Mouse (Mus musculus): ENCODE results near the gene Cyp3a25. TPM values are rescaled to one million over a fixed set of nuclear protein-coding genes. Genes with fewer than 3 reads are reported as not detected.
"Not testable (repeated sequence)": the region's sequence is repeated elsewhere in the genome, so short reads cannot be mapped to it uniquely, and the experiment has no call there.

Gene Cyp3a25
- 10 to 100 TPM in 1 of 2 experiments, 1 to 10 TPM in 1; 9.5 to 20.9 TPM for total RNA-seq (2021)
- long read RNA-seq, experiment 1, transcript Cyp3a25-201 (13 exons, 2,000 nt), result major isoform, 13 of 22 reads
- long read RNA-seq, experiment 1, partial matches to known transcripts, result 2 of 22 reads
- long read RNA-seq, experiment 1, other reads (novel, unspliced or antisense), result 5 of 22 reads
- long read RNA-seq, experiment 2, partial matches to known transcripts, result 0 of 1 reads
- long read RNA-seq, experiment 2, other reads (novel, unspliced or antisense), result 0 of 1 reads

GRCm38 (mm10) chr5:146009509-146009908 lies at the start of gene Cyp3a25:
Gene Cyp3a25 (minus strand): TSS chr5:146009618.
- not testable (repeated sequence) for DNase-seq

GRCm38 (mm10) chr5:146021136-146021535 lies 11.7 kb upstream of the Cyp3a25 start:
- no peak for DNase-seq

GRCm38 (mm10) chr5:146018275-146018674 lies 8.9 kb upstream of the Cyp3a25 start:
- DNase-seq, result no peak

- no peak for DNase-seq
Measured at GRCm38 (mm10) chr5:146011251-146011650, 1.8 kb upstream of the Cyp3a25 start.

GRCm38 (mm10) chr5:145967080-145967479 lies 42.3 kb downstream of the Cyp3a25 start:
- no peak for DNase-seq

Other genes with a start within 250 kb of the Cyp3a25 start
- 10 to 100 TPM; 14.4 to 41.9 TPM for gene Cyp3a44, start 203.7 kb downstream of the Cyp3a25 start, total RNA-seq (2021)
- gene Cyp3a11, start 129.7 kb downstream of the Cyp3a25 start, total RNA-seq (2021), result 100 to 1,000 TPM in 1 of 2 experiments, 10 to 100 TPM in 1; 76.9 to 196 TPM
- gene Cyp3a59, start 69.6 kb upstream of the Cyp3a25 start, total RNA-seq (2021), result 1 to 10 TPM; 1.4 to 2.2 TPM
- gene Gm5565, start 150.9 kb upstream of the Cyp3a25 start, total RNA-seq (2021), result not detected
- not detected for gene Gm6309, start 161.1 kb upstream of the Cyp3a25 start, total RNA-seq (2021)
- 1 to 10 TPM in 1 of 2 experiments, under 1 TPM in 1; 0.48 to 1.6 TPM for gene 1700001J03Rik, start 175.7 kb upstream of the Cyp3a25 start, total RNA-seq (2021)
- gene Rnf6, start 211.9 kb upstream of the Cyp3a25 start, total RNA-seq (2021), result 10 to 100 TPM; 48.6 to 49.4 TPM
- 10 to 100 TPM; 48.6 to 62.1 TPM for gene Cdk8, start 221.6 kb upstream of the Cyp3a25 start, total RNA-seq (2021)

All from adrenal gland, postnatal 10 days (tissue).